Mouse (Mus musculus): Measurements from ENCODE around the gene Traip.

Traip gene

GRCm38 (mm10) chr9:107934146-107934545, 15.8 kb upstream of the Traip start:
- no peak for DNase-seq (ENCODE audit: low read depth)

- DNase-seq (ENCODE audit: low read depth), result no peak
Measured at GRCm38 (mm10) chr9:107935374-107935773, 14.6 kb upstream of the Traip start, which contains the start of gene Camkv. Gene Camkv (plus strand): TSS chr9:107935674.

- DNase-seq (ENCODE audit: low read depth), result peak; percentile 44
Measured at GRCm38 (mm10) chr9:107935790-107936214, 14.1 kb upstream of the Traip start.

- DNase-seq (ENCODE audit: low read depth), result no peak
Measured at GRCm38 (mm10) chr9:107936215-107936822, 13.6 kb upstream of the Traip start.

GRCm38 (mm10) chr9:107936831-107937230, 13.1 kb upstream of the Traip start:
- no peak for DNase-seq (ENCODE audit: low read depth)

- no peak for DNase-seq (ENCODE audit: low read depth)
Measured at GRCm38 (mm10) chr9:107947241-107948194, 2.4 kb upstream of the Traip start.

DNA sequence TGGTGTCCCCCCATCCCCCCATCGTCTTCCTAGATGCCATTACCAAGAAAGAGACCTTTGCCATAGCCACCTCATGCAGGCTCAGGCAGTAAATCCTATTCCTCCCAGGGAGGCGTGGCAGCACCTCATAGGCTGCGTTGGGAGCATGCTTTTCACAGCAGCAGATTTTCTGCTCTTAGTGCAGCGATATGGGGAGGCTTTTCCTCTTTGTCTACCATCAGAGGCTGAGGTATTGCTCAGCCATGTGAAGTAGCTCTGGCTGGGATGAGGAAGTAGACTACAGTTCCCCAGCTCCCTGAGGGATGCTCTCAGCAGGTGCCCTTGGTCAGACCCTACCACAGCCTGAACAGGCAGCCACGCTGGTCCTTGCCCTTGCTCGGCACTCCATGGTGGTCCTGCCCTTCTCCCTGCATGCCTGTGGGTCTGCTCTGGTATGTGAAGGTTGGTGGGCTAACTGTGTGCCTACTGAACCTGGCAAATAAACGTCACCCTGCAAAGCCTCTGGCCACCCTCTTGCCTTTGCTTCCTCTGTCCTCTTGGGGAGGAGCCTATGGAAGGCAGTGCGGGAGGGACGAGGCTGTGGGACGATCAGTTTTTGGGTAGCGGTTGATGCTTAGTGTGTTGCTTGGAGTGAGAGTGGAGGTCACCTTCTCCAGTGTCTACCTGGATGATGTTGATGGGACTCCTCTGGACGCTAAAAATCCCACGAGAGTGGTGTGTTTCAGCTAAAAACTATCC, 583 bp upstream of the Traip start:
- no peak for DNase-seq (ENCODE audit: low read depth)

DNA sequence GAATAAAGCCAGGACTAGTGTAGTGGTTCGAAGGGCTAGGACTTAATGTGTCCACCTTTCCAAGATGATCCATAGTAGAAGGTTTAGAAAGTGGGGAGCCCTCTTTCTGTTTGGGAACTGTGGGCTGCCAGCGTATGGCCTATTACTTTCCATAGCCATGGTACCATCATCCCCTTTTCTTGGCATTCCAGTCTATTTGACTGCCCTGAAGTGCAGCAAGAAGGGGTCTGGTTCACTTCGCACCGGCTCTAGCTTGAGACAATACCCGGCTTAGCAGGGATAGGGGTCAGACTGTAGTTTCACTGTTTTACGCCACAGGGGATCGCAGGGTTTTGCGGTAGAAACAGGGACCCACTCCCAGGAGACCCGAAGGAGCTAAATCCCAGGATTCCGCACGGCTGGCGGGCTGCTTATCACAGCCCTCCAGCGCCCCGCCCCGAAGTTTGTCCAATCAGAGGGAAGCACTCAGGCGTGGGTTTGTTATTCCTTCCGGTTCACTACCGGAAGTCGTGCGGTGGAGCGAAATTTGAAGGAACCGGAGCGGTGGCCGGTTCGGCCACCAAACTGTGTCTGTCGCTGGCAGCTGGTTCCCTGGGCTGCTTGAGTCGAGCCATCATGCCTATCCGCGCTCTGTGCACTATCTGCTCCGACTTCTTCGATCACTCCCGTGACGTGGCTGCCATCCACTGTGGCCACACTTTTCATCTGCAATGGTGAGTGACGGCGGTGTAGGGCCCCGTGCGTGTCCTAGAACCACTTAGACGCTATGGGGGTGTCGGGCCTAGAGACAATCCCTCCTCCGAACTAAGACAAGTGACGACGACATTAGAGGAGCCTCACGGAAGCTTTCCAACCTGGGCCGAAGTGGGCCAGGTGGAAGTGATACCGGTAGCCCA, 772 bp downstream of the Traip start:
- DNase-seq (ENCODE audit: low read depth), result peak; percentile 95

- DNase-seq (ENCODE audit: low read depth), result no peak
Measured at GRCm38 (mm10) chr9:107955613-107956289, 5.8 kb downstream of the Traip start.

GRCm38 (mm10) chr9:107957141-107957540, 7.2 kb downstream of the Traip start:
- DNase-seq (ENCODE audit: low read depth), result no peak

DNA sequence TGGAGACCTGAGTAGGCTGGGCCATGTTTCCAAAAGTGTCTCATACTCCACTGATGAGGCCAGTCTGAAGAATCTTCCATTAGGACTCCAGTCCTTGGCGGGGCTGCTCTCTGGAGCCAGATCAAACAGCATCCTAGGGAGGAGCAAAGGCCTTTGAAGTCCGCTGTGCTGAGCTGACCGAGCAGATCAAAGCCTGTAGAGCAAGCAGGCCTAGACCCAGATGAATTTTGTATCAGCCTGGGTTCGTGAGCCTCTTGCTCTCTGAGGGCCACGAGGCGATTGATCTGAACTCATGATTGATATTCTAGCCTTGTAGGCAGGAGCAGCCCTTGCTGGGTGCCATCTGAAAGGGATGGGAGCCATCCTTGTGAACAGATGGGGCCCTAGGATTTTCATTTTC, 10.0 kb downstream of the Traip start:
- DNase-seq (ENCODE audit: low read depth), result no peak

GRCm38 (mm10) chr9:107960928-107961327, 11.0 kb downstream of the Traip start:
- no peak for DNase-seq (ENCODE audit: low read depth)

DNA sequence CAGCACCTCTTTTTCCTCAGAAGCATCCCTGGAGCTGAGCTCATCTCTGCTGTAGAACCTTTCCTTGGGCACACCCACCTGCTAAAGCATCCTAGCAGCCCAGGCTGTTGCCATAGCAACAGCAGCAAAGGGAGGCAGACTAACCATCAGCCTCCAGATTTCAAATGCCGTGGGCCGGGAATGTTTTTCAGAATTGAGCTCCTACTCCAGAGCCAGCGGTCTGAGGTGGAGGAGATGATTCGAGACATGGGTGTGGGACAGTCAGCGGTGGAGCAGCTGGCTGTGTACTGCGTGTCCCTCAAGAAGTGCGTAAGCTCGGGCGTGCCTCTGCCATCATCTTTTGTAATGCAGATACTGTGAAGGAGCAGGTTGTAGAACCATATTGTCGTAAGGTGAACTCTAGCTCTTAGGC, 11.4 kb downstream of the Traip start:
- no peak for DNase-seq (ENCODE audit: low read depth)

DNA sequence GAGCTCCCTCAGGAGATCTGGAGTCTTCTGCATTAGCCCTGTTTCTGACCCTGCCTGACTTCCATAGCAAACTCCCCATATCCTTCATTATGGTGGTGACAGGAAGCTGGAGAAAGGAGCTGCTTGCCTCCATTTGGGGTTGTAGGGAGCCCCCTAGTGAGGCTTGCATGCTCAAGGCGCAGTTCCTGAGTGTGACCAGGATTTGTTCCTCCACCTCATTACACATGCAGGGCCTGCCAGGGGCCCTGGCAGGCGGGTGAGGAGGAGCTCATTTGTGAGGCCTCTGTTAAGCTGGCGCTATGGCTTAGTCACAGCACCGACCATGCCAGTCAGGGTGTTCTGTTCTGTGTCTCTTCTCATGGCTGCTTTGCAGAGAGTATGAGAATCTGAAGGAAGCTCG, 11.9 kb downstream of the Traip start:
- no peak for DNase-seq (ENCODE audit: low read depth)

GRCm38 (mm10) chr9:107962916-107963315, 13.0 kb downstream of the Traip start:
- no peak for DNase-seq (ENCODE audit: low read depth)

- DNase-seq (ENCODE audit: low read depth), result peak; percentile 89
Measured at GRCm38 (mm10) chr9:107963700-107964099, 13.8 kb downstream of the Traip start.

DNA sequence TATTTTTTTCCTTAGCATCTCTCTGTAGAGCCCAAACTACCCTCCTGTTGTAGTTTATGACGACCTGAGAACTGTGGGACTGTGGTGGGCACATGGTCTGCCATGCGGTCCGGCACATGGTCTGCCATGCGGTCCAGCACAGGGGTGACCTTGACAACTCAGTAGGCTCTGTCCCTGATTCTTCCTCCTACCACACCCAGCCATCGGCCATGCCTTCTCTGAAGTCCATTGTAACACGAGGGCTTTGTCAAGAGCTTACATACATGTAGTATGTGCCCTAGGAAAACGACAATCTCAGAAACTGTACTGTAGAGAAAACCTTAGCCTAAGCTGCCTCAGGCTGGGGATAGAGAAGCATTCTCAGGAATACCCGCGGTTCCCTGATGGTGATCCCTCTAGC, 14.7 kb downstream of the Traip start:
- no peak for DNase-seq (ENCODE audit: low read depth)

GRCm38 (mm10) chr9:107966676-107967075, 16.7 kb downstream of the Traip start:
- no peak for DNase-seq (ENCODE audit: low read depth)

- no peak for DNase-seq (ENCODE audit: low read depth)
Measured at GRCm38 (mm10) chr9:107967437-107967836, 17.5 kb downstream of the Traip start.

DNA sequence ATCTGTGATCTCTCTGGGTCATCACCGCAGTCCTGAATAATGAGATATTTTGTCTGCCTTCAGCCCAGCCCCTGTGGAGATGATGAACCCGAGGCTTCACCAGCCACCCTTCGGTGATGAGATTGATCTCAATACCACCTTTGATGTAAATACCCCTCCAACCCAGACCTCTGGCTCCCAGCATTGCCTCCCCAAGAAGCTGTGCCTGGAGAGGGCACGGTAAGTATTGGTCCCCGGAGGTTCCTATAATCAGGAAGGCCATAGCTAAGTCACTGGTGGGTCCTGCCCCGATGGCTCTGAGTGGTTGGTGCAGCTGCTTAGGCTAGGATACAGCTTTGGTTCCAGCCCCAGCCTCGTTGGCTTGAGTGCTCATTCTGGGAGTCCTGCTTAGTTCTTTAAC, 18.6 kb downstream of the Traip start:
- DNase-seq (ENCODE audit: low read depth), result no peak

DNA sequence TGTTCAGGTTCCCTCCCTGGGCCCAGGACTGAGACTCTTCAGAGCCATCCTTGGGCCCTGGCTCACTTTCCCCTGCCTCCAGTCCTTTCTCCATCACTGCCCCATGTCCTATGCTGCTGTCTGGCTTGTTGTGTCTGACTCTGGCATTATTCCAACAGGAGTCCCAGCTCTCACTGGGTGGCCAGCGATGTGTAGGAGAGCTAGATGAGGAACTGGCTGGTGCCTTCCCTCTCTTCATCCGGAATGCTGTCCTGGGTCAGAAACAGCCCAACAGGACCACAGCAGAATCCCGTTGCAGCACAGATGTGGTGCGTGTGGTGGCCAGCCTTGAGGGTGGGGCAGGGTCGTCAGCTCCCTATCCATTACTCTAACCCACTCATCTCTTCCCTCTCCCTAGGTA, 20.4 kb downstream of the Traip start:
- DNase-seq (ENCODE audit: low read depth), result no peak
